Mouse (Mus musculus) neural tube, embryonic 14.5 days (tissue): ENCODE measurements at regions not wholly inside any gene's neighbourhood (a gene's known extent, or its start where the extent isn't known, plus 50 kb on each side); places are given as distances from the start of the nearest gene placed in this dataset.

ENCODE experiments used
- ATAC-seq: fragments of 200-750 bp; cut with Nextera tagmentation; 2 replicates; pipeline ENCODE4 v1.8.0; 2017; ENCODE audit warnings: low read depth, mild to moderate bottlenecking, moderate TSS enrichment, moderate library complexity
- H3K27ac ChIP-seq: fragments of 300-500 bp; sonication (generic); 2 replicates; pipeline ENCODE4 v1.5.1; 2014; ENCODE audit warnings: low read depth, mild to moderate bottlenecking, control low read depth, low read length, moderate library complexity, mixed read lengths
- H3K27me3 ChIP-seq: fragments of 300-500 bp; sonication (generic); 2 replicates; pipeline ENCODE4 v1.6.1; 2014; ENCODE audit warnings: low read length; ENCODE audit not compliant: control insufficient read depth, insufficient read depth
- H3K36me3 ChIP-seq: fragments of 300-500 bp; sonication (generic); 2 replicates; pipeline ENCODE4 v1.6.1; 2014; ENCODE audit warnings: low read length, mixed read lengths; ENCODE audit not compliant: control insufficient read depth, insufficient read depth
- H3K4me1 ChIP-seq: fragments of 300-500 bp; sonication (generic); 2 replicates; pipeline ENCODE4 v1.6.1; 2014; ENCODE audit warnings: low read length; ENCODE audit not compliant: control insufficient read depth, insufficient read depth
- H3K4me2 ChIP-seq: fragments of 300-500 bp; sonication (generic); 2 replicates; pipeline ENCODE4 v1.6.1; 2014; ENCODE audit warnings: mild to moderate bottlenecking, low read depth, low read length, control low read depth
- H3K4me3 ChIP-seq: fragments of 300-500 bp; sonication (generic); 2 replicates; pipeline ENCODE4 v1.5.1; 2014; ENCODE audit warnings: low read depth, low read length, control low read depth, mixed read lengths
- H3K9ac ChIP-seq: fragments of 300-500 bp; sonication (generic); replicated peaks from 2 replicates; pipeline ENCODE4 v1.6.1; 2014; ENCODE audit warnings: low read depth, mild to moderate bottlenecking, control low read depth, low read length, mixed read lengths
- H3K9me3 ChIP-seq: fragments of 300-500 bp; sonication (generic); 2 replicates; pipeline ENCODE4 v1.6.1; 2016; ENCODE audit warnings: low read length; ENCODE audit not compliant: control insufficient read depth
- WGBS: fragments of 180-500 bp; shearing (Covaris S2); extraction: QIAGEN DNeasy Blood & Tissue Kit; methylation state at CpG from one replicate; pipeline ENCODE4 v1.1.7; 2014; 5-methylcytosine and 5-hydroxymethylcytosine counted together

DNA sequence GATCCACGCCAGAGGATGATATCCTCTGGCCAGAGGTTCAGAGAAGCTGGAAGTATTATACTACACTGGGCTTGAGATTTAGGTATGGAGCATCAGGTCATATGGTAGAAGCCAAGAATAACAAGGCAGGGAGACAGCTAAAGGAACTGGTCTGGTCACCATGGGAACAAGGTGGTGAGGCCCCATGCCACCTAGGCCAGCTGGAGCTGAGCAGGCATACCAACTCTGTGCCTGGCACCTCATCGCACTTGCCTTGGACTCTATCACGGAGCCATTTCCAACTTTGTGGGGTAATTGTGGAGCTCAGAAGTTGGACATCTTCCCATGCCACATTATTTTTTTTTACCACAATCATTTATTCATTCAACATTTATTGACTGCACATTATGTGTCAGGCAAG lies 55.9 kb upstream of the Polg start:
- peak overlapping the region; percentile 98 for H3K27ac ChIP-seq
- 71% methylated on average over 3 of the region's 3 CpGs for WGBS
- no peaks in the 10 kb centered on the region for H3K27me3 ChIP-seq
- H3K4me2 ChIP-seq = no peak overlapping the region
- no peak overlapping the region for H3K4me3 ChIP-seq
- ATAC-seq = no peak
- H3K9ac ChIP-seq = no peak overlapping the region
- no peaks in the 10 kb centered on the region for H3K9me3 ChIP-seq
- H3K4me1 ChIP-seq = peaks cover 71% of the 10 kb centered on the region
- H3K36me3 ChIP-seq = peaks cover 8% of the 10 kb centered on the region

- Histone ChIP-seq H3K27ac (peak overlapping the region; percentile 98), H3K4me2 (no peak overlapping the region), H3K9me3 (no peaks in the 10 kb centered on the region), H3K4me1 (peaks cover 70% of the 10 kb centered on the region), H3K27me3 (no peaks in the 10 kb centered on the region), H3K36me3 (peaks cover 8% of the 10 kb centered on the region), H3K9ac (no peak overlapping the region), H3K4me3 (no peak overlapping the region)
- no peak for ATAC-seq
- 21% methylated on average over 5 of the region's 5 CpGs for WGBS
These were observed 55.1 kb upstream of the Polg start for GRCm38 (mm10) chr7:79521259-79521658.

- peak overlapping the region; percentile 22; the same call in 1 of the 2 replicates for H3K9ac ChIP-seq
- peak overlapping the region; percentile 98 for H3K27ac ChIP-seq
- peaks cover 68% of the 10 kb centered on the region for H3K4me1 ChIP-seq
- H3K36me3 ChIP-seq = peaks cover 8% of the 10 kb centered on the region
- peak; percentile 22; the same call in 1 of the 2 replicates for ATAC-seq
- 14% methylated on average over 2 of the region's 2 CpGs for WGBS
- no peak overlapping the region for H3K4me2 ChIP-seq
- no peaks in the 10 kb centered on the region for H3K27me3 ChIP-seq
- no peak overlapping the region for H3K4me3 ChIP-seq
- no peaks in the 10 kb centered on the region for H3K9me3 ChIP-seq
These were observed 54.1 kb upstream of the Polg start for GRCm38 (mm10) chr7:79520222-79520710.

GRCm38 (mm10) chr7:79518928-79519327 lies 52.8 kb upstream of the Polg start:
- ATAC-seq = peak; percentile 68
- H3K9ac ChIP-seq = no peak overlapping the region; the same call in 1 of the 2 replicates
- peak overlapping the region; percentile 14; the same call in 1 of the 2 replicates for H3K4me2 ChIP-seq
- peak overlapping the region; percentile 98 for H3K27ac ChIP-seq
- H3K9me3 ChIP-seq = no peaks in the 10 kb centered on the region
- H3K36me3 ChIP-seq = peaks cover 4% of the 10 kb centered on the region; the same call in 1 of the 2 replicates
- no peak overlapping the region for H3K4me3 ChIP-seq
- WGBS = 17% methylated on average over 7 of the region's 7 CpGs
- no peaks in the 10 kb centered on the region for H3K27me3 ChIP-seq
- H3K4me1 ChIP-seq = peaks cover 64% of the 10 kb centered on the region

DNA sequence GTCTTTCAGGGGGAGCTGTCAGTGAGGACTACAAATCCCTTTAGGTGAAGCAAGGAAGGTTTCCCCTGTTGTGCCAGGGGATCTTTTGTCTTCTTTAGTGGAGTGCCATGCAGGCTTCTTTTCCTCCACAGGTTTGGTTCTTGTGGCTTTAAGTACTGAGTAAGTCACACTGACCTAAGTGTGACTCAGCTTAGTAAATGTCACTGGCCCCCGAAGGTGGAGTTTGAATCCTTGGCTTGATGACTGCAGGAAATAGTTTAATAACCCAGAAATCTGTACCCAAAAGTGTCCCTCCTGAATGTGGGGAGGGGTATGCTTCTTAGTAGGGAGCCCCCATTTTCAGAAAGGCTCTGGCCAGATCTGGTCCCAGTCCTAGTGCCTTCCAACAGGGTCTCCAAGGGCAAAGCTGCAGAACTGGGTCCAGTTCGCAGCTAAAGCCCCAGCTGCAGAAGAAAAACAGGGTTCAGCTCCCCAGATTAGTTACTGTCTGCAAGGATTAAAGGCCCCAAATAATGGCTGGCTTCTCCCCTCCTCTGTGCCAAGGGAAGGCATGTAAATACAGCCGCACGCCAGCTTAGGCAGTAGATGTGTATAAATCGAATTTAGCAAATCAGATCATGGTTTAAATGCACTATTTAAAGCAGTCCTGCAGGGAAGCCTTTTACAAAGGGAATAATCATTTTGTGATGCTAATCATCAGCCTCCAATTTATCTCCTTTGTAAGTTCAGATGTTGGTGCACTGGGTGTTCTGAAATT lies 51.6 kb upstream of the Polg start:
- H3K4me1 ChIP-seq = peaks cover 62% of the 10 kb centered on the region
- WGBS = 15% methylated on average over 5 of the region's 5 CpGs
- ATAC-seq = no peak

GRCm38 (mm10) chr7:79516287-79516686 lies 50.1 kb upstream of the Polg start:
- H3K4me2 ChIP-seq = peak overlapping the region; percentile 57; the same call in 1 of the 2 replicates
- 0 out of 2 replicates have a peak, but pooled peaks cover 4% of the 10 kb centered on the region for H3K36me3 ChIP-seq
- 41% methylated on average over 4 of the region's 4 CpGs for WGBS
- H3K27me3 ChIP-seq = no peaks in the 10 kb centered on the region
- peak overlapping the region; percentile 98 for H3K27ac ChIP-seq
- peaks cover 69% of the 10 kb centered on the region for H3K4me1 ChIP-seq
- no peak for ATAC-seq
- peak overlapping the region; percentile 70 for H3K9ac ChIP-seq
- H3K4me3 ChIP-seq = no peak overlapping the region; the same call in 1 of the 2 replicates
- no peaks in the 10 kb centered on the region for H3K9me3 ChIP-seq

More for the DNA sequence above, 51.6 kb upstream of the Polg start:
- Histone ChIP-seq H3K27ac (peak overlapping the region; percentile 98), H3K4me2 (peak overlapping the region; percentile 14; the same call in 1 of the 2 replicates), H3K9me3 (no peaks in the 10 kb centered on the region), H3K4me3 (no peak overlapping the region), H3K36me3 (0 out of 2 replicates have a peak, but pooled peaks cover 4% of the 10 kb centered on the region), H3K9ac (peak overlapping the region; percentile 17; the same call in 1 of the 2 replicates), H3K27me3 (no peaks in the 10 kb centered on the region)
